Mouse (Mus musculus): Measurements from ENCODE around the gene Fxyd2. TPM values are rescaled to one million over a fixed set of nuclear protein-coding genes. Genes with fewer than 3 reads are reported as not detected.

The Fxyd2 gene
- polyA plus RNA-seq, 1 experiment from 2014 or later: 5.3 TPM

- Histone ChIP-seq H3K4me3 (ENCODE audit: low read depth, low read length) (no peak overlapping the region), H3K27ac (ENCODE audit: low read length) (no peak overlapping the region), H3K9me3 (ENCODE audit: control insufficient read depth, low read depth, low read length) (no peaks in the 10 kb centered on the region), H3K9ac (replicated peaks; ENCODE audit: low read depth, low read length) (no peak overlapping the region), H3K4me1 (ENCODE audit: control insufficient read depth, insufficient read depth, low read length) (no peaks in the 10 kb centered on the region), H3K27me3 (ENCODE audit: control insufficient read depth, insufficient read depth, low read length) (no peaks in the 10 kb centered on the region), H3K4me2 (replicated peaks; ENCODE audit: low read depth, low read length) (no peak overlapping the region), H3K36me3 (ENCODE audit: control insufficient read depth, insufficient read depth, low read length) (no peaks in the 10 kb centered on the region)
- WGBS: 69% methylated on average over 7 of the region's 7 CpGs
- ATAC-seq (ENCODE audit: insufficient number of reproducible peaks, insufficient read depth, low FRiP score, low read depth): no peak
These were observed 23.4 kb downstream of the Fxyd2 start for GRCm38 (mm10) chr9:45422761-45423298.

GRCm38 (mm10) chr9:45426456-45426855 is 27.0 kb downstream of the Fxyd2 start, which contains the start of gene Dscaml1:
TSS of gene Dscaml1 (plus strand) at chr9:45426628.
- no peak for ATAC-seq (ENCODE audit: insufficient number of reproducible peaks, insufficient read depth, low FRiP score, low read depth)
- H3K9me3 ChIP-seq (ENCODE audit: control insufficient read depth, low read depth, low read length): no peaks in the 10 kb centered on the region
- H3K4me1 ChIP-seq (ENCODE audit: control insufficient read depth, insufficient read depth, low read length): peaks cover 10% of the 10 kb centered on the region; the same call in 1 of the 2 replicates
- 84% methylated on average over 4 of the region's 4 CpGs for WGBS
- no peak within 1 kb of the TSS for H3K27ac ChIP-seq (ENCODE audit: low read length)
- peaks cover 28% of the 10 kb centered on the region for H3K27me3 ChIP-seq (ENCODE audit: control insufficient read depth, insufficient read depth, low read length)
- H3K4me3 ChIP-seq (ENCODE audit: low read depth, low read length): no peak within 1 kb of the TSS
- H3K4me2 ChIP-seq (replicated peaks; ENCODE audit: low read depth, low read length): no peak within 1 kb of the TSS
- no peak within 1 kb of the TSS for H3K9ac ChIP-seq (replicated peaks; ENCODE audit: low read depth, low read length)
- no peaks in the 10 kb centered on the region for H3K36me3 ChIP-seq (ENCODE audit: control insufficient read depth, insufficient read depth, low read length)

GRCm38 (mm10) chr9:45429392-45429791 is 29.9 kb downstream of the Fxyd2 start:
- Histone ChIP-seq H3K4me1 (ENCODE audit: control insufficient read depth, insufficient read depth, low read length) (peaks cover 10% of the 10 kb centered on the region; the same call in 1 of the 2 replicates), H3K4me3 (ENCODE audit: low read depth, low read length) (no peak overlapping the region), H3K27ac (ENCODE audit: low read length) (no peak overlapping the region), H3K27me3 (ENCODE audit: control insufficient read depth, insufficient read depth, low read length) (peaks cover 33% of the 10 kb centered on the region), H3K9me3 (ENCODE audit: control insufficient read depth, low read depth, low read length) (no peaks in the 10 kb centered on the region), H3K36me3 (ENCODE audit: control insufficient read depth, insufficient read depth, low read length) (no peaks in the 10 kb centered on the region), H3K9ac (replicated peaks; ENCODE audit: low read depth, low read length) (no peak overlapping the region), H3K4me2 (replicated peaks; ENCODE audit: low read depth, low read length) (no peak overlapping the region)
- 26% methylated on average over 5 of the region's 5 CpGs for WGBS
- no peak for ATAC-seq (ENCODE audit: insufficient number of reproducible peaks, insufficient read depth, low FRiP score, low read depth)

GRCm38 (mm10) chr9:45429951-45430697 is 30.7 kb downstream of the Fxyd2 start:
- 3% methylated on average over 47 of the region's 54 CpGs for WGBS
- no peak overlapping the region for H3K27ac ChIP-seq (ENCODE audit: low read length)
- peaks cover 10% of the 10 kb centered on the region; the same call in 1 of the 2 replicates for H3K4me1 ChIP-seq (ENCODE audit: control insufficient read depth, insufficient read depth, low read length)
- H3K4me2 ChIP-seq (replicated peaks; ENCODE audit: low read depth, low read length): peak overlapping the region; percentile 54
- H3K36me3 ChIP-seq (ENCODE audit: control insufficient read depth, insufficient read depth, low read length): no peaks in the 10 kb centered on the region
- ATAC-seq (ENCODE audit: insufficient number of reproducible peaks, insufficient read depth, low FRiP score, low read depth): no peak
- H3K27me3 ChIP-seq (ENCODE audit: control insufficient read depth, insufficient read depth, low read length): peaks cover 33% of the 10 kb centered on the region
- H3K9ac ChIP-seq (replicated peaks; ENCODE audit: low read depth, low read length): no peak overlapping the region; the same call in 1 of the 2 replicates
- no peaks in the 10 kb centered on the region for H3K9me3 ChIP-seq (ENCODE audit: control insufficient read depth, low read depth, low read length)
- peak overlapping the region; percentile 30 for H3K4me3 ChIP-seq (ENCODE audit: low read depth, low read length)

GRCm38 (mm10) chr9:45430698-45430959 is 31.2 kb downstream of the Fxyd2 start:
- H3K9ac ChIP-seq (replicated peaks; ENCODE audit: low read depth, low read length): no peak overlapping the region; the same call in 1 of the 2 replicates
- peak overlapping the region; percentile 30 for H3K4me3 ChIP-seq (ENCODE audit: low read depth, low read length)
- H3K36me3 ChIP-seq (ENCODE audit: control insufficient read depth, insufficient read depth, low read length): no peaks in the 10 kb centered on the region
- H3K4me2 ChIP-seq (replicated peaks; ENCODE audit: low read depth, low read length): peak overlapping the region; percentile 54
- no peak for ATAC-seq (ENCODE audit: insufficient number of reproducible peaks, insufficient read depth, low FRiP score, low read depth)
- H3K4me1 ChIP-seq (ENCODE audit: control insufficient read depth, insufficient read depth, low read length): peaks cover 10% of the 10 kb centered on the region; the same call in 1 of the 2 replicates
- no peak overlapping the region for H3K27ac ChIP-seq (ENCODE audit: low read length)
- no peaks in the 10 kb centered on the region for H3K9me3 ChIP-seq (ENCODE audit: control insufficient read depth, low read depth, low read length)
- peaks cover 33% of the 10 kb centered on the region for H3K27me3 ChIP-seq (ENCODE audit: control insufficient read depth, insufficient read depth, low read length)
- 5% methylated on average over 17 of the region's 17 CpGs for WGBS

- no peak overlapping the region for H3K9ac ChIP-seq (replicated peaks; ENCODE audit: low read depth, low read length)
- no peaks in the 10 kb centered on the region for H3K9me3 ChIP-seq (ENCODE audit: control insufficient read depth, low read depth, low read length)
- no peaks in the 10 kb centered on the region for H3K36me3 ChIP-seq (ENCODE audit: control insufficient read depth, insufficient read depth, low read length)
- WGBS: 7% methylated on average over 26 of the region's 26 CpGs
- peak overlapping the region; percentile 54 for H3K4me2 ChIP-seq (replicated peaks; ENCODE audit: low read depth, low read length)
- H3K4me1 ChIP-seq (ENCODE audit: control insufficient read depth, insufficient read depth, low read length): peaks cover 10% of the 10 kb centered on the region; the same call in 1 of the 2 replicates
- peak; percentile 58 for ATAC-seq (ENCODE audit: insufficient number of reproducible peaks, insufficient read depth, low FRiP score, low read depth)
- peaks cover 33% of the 10 kb centered on the region for H3K27me3 ChIP-seq (ENCODE audit: control insufficient read depth, insufficient read depth, low read length)
- H3K4me3 ChIP-seq (ENCODE audit: low read depth, low read length): peak overlapping the region; percentile 30
- no peak overlapping the region for H3K27ac ChIP-seq (ENCODE audit: low read length)
These were observed 31.7 kb downstream of the Fxyd2 start for GRCm38 (mm10) chr9:45431150-45431549.

- no peak overlapping the region for H3K27ac ChIP-seq (ENCODE audit: low read length)
- H3K36me3 ChIP-seq (ENCODE audit: control insufficient read depth, insufficient read depth, low read length): no peaks in the 10 kb centered on the region
- H3K9ac ChIP-seq (replicated peaks; ENCODE audit: low read depth, low read length): no peak overlapping the region
- H3K4me1 ChIP-seq (ENCODE audit: control insufficient read depth, insufficient read depth, low read length): peaks cover 10% of the 10 kb centered on the region; the same call in 1 of the 2 replicates
- WGBS: 73% methylated on average over 12 of the region's 12 CpGs
- no peaks in the 10 kb centered on the region for H3K9me3 ChIP-seq (ENCODE audit: control insufficient read depth, low read depth, low read length)
- H3K4me3 ChIP-seq (ENCODE audit: low read depth, low read length): no peak overlapping the region
- ATAC-seq (ENCODE audit: insufficient number of reproducible peaks, insufficient read depth, low FRiP score, low read depth): no peak
- peaks cover 33% of the 10 kb centered on the region for H3K27me3 ChIP-seq (ENCODE audit: control insufficient read depth, insufficient read depth, low read length)
- no peak overlapping the region for H3K4me2 ChIP-seq (replicated peaks; ENCODE audit: low read depth, low read length)
These were observed 33.2 kb downstream of the Fxyd2 start for GRCm38 (mm10) chr9:45432639-45433038.

GRCm38 (mm10) chr9:45433119-45433518 is 33.6 kb downstream of the Fxyd2 start:
- Histone ChIP-seq H3K4me3 (ENCODE audit: low read depth, low read length) (no peak overlapping the region), H3K27me3 (ENCODE audit: control insufficient read depth, insufficient read depth, low read length) (peaks cover 33% of the 10 kb centered on the region), H3K9ac (replicated peaks; ENCODE audit: low read depth, low read length) (no peak overlapping the region), H3K36me3 (ENCODE audit: control insufficient read depth, insufficient read depth, low read length) (no peaks in the 10 kb centered on the region), H3K4me1 (ENCODE audit: control insufficient read depth, insufficient read depth, low read length) (peaks cover 10% of the 10 kb centered on the region; the same call in 1 of the 2 replicates), H3K27ac (ENCODE audit: low read length) (no peak overlapping the region), H3K9me3 (ENCODE audit: control insufficient read depth, low read depth, low read length) (no peaks in the 10 kb centered on the region), H3K4me2 (replicated peaks; ENCODE audit: low read depth, low read length) (no peak overlapping the region)
- ATAC-seq (ENCODE audit: insufficient number of reproducible peaks, insufficient read depth, low FRiP score, low read depth): no peak
- 86% methylated on average over 9 of the region's 9 CpGs for WGBS

Data from stomach, embryonic 14.5 days (tissue).